Mouse (Mus musculus) left cerebral cortex, postnatal 14 days (tissue): ENCODE measurements at regions not wholly inside any gene's neighbourhood (a gene's known extent, or its start where the extent isn't known, plus 50 kb on each side); places are given as distances from the start of the nearest gene placed in this dataset.

Source experiments
- DNase-seq, 2 experiments: peaks; one replicate each; pipeline ENCODE4 v3.0.0; 2021 to 2022; ENCODE audit warnings: low spot score in 2 of 2, mixed read lengths in 1 of 2
- intact Hi-C: fragments of 180-260 bp; cut with DNase I; formaldehyde crosslinking; loops from one replicate; pipeline ENCODE4 v1.15.1; 2025

DNA sequence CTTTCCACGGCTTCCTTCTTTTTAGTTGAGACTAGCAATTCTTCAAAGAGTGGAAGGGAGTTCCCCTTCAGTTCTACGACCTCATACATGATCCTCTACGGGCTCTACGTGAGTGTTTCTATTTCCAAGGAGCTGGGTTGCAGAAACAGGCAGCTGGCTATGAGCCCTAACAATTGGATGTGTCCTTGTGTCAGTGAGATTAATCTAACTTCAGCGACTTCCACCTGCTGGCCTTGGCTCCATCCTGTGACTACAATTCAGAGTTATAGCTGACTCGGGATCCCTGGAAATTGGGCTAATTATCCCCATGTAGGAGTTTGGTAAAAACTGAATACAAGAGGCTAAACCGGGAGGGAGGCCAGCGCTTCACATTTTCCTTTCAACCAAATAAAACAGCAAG is 122.8 kb downstream of the Cd83 start:
- DNase-seq: no peak
- intact Hi-C loops: no loop called here

DNA sequence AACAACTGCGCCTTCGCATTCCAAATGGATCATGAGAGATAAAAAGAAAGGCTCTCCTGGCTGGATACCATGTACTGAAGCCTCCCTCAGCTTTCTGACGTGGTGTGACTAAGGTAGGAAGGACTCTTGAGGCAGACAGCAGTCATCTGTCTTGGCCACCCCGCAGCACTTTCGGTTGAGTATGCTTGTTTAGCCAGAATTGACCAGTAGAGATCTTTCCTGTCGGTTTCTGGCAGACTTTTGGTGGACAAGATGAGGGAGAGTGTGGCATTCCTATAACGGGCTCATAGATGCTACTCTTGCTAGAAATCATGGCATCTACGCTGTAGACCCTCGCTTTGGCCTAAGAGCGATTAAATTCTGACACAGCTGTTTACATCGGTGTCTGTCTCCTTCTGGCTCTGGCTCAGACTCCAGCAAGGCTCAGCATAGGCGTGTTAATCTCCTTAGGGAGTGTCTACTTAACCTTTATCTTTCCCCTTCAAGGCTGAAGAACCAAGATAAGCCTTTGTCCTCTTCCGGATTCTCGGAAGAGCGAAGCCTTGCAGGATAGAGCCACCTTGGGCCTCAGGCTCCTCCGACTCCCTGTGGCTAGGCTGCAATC is 123.6 kb downstream of the Cd83 start:
- DNase-seq: no peak
- intact Hi-C loops: no loop called here

DNA sequence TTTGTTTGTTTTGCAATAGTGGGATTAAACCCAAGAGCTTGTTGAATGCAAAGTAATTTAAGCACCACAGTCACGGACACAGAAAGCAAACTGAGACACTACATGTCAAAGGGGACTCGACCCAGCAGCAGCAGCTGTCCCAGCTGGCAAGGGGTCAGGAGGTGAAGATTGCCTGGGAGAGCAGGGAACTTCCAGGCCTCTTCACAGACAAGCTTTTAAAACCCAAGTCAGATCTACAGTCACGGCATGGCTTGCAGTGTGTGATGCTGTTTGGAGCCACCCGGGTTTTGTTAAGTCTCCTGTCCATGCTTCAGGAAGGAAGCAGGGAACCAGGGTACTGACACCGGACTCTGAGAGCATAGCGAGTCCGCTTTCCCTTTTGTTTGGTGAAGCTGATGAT is 125.4 kb downstream of the Cd83 start:
- intact Hi-C loops: no loop called here
- no peak for DNase-seq

DNA sequence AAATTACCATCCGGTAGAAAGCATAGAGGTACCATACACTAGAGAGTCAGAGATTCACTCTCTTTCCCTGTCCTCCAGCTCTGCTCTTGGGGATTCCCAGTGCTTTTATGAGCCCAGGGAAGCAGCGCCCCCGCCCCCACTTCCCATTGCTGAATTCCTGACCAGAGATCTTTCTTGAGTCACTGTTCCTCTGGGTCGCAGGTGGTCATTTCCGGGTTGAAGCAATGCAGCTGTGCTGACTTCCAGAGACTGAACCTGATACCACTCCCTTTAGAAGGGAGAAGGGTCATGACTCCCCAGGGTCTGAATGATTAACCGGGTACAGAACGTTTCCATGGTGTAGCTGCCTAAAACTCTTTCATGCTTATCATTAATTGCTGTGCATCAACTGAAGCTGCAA is 128.9 kb downstream of the Cd83 start:
- DNase-seq: no peak
- intact Hi-C loops: no loop called here

DNA sequence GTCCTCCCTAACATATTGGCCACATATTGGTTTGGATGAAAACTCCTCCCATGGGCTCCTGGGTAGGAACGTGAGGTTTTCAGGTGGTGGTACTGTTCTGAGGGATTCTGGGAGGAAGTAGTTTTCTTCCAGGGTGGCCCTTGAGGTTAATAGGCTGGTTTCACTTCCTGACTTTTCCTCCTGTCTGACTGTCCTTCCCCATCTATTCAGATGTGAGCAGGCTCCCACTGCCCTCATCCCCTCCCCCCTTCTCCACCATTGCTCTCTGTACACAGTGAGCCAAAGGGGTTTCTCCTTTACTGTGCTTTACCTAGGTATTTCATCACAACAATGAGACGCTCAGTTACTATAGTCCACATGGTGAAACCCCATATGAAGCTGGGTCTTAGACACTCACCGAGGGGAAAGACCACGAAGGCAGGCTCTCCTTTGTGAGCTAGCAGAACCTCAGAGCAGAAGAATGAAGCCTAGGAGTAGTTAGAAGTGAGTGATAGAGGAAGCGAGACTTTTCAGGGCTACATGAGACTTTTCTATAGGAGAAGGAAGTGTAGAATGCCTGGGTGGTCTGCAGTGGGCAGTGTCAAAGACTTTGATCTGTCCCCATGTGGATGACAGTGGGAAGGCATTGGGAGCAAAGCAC is 135.3 kb downstream of the Cd83 start:
- intact Hi-C loops: no loop called here

DNA sequence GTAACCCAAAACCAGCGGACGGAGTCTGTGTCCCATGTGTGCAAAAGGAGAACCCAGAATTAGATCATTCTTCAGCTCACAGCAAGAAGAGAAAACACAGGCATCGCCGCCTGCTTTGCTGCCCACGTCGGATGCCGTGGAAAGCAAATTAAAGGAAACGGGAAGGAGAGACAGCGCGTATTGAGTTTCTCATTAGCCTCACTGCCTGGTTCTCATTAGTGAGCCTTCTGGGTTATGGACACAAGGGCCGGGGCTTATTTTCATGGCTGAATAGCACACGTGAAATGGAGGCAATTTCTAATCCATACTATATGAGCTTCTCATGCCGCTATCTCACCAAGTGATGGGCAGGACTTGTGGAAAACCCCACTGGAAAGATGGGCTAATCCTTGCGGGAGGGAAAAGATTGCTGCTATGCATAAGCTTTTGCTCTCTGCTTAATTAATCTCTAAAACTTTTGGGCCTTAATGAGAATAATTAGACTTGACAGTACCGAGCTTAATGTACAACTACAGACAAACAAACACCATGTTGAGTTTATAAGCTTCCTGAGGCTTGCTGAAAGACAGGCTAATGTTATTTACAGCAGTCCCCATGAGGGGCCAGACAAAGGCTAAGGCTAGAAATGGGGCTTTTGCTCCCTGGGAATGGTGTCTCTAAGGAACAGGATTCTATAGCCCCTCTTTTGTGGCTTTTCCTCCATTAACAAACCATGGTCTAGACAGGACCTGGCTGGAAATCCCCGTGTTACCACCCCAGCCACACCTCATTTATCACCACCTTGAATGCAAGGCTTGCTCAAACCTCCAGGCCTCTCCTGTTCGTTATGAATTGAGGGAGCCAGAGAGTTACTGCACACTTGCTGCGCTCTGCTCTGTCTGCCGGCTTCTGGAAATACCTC is 145.8 kb downstream of the Cd83 start:
- intact Hi-C loops: no loop called here
- DNase-seq: no peak

More for the DNA sequence above, 135.3 kb downstream of the Cd83 start:
- DNase-seq: no peak

DNA sequence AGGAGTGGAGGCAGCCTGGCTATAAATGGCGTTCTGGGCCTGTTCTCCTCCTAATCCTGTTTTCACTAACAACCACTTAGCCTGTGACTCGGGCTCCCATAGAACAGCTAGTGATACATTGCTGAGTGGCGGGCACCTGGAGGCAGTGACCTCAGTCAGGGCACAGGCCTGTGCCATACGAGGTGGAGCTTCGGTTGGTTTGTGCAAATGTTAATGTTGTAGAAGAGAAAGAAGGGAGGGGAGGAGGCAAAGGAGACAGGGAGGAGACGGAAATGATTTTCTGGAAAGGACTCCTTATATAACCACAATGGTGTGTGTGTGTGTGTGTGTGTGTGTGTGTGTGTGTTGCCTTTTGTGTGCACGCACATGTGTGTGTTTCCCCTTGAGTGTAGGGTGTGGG is 148.4 kb downstream of the Cd83 start:
- DNase-seq: no peak
- intact Hi-C loops: no loop called here

DNA sequence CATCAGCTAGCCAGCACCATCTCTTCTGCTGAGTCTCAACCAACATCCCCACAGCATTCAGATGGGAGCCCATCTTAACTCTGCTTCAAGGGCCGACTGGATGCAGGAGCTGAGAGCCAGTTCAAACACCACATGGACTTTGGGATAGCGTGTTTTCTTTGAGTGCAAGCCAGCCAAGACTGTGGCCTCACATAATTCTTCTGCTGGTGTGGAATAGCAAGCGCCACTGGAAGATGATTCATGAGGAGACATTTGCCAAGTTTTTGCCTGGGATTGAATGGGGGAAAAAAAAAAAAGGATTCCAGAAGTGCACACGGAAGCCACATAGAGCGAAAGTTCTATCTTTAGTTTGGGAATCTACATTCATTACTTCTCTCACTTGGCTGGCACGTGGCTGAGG is 150.7 kb downstream of the Cd83 start:
- intact Hi-C loops: no loop called here
- DNase-seq: peak in 1 of 2 experiments; percentile 12

DNA sequence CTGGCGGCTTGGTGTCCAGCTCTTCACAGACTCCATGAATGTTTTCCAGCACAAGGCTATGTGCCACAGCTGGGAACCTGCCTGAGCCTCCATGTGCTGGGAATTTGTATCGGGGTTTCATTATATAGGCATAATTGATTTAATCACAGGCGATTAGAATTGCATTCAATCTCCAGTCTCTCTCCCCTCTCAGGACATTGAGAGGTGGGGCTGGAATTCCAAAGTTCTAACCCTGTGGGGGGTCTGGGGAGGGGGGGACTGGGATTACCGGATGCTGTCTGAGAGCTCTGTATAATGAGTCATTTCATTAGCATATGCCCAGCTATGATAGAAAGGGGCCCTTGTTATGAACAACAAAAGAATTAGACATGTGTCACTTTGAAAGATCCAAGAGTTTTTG is 151.9 kb downstream of the Cd83 start:
- intact Hi-C loops: no loop called here
- DNase-seq: no peak

DNA sequence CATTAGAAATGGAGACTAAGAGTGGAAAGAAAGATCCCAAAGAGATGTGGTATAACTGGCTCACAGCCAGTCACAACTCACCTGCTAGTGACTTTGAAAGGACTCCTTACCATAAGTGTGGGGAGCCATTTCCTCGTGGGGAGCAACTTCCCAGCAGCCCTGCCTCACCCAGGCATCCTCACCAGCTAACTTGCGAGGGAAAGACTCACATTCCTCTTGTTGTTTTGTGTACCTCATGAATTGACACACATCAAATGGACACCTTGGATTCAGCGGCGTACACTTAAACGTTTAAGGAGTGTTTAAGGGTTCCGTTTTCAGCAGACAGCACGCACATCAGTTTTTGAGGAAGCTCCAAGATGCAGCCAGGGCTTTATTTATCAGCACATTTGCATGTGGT is 154.0 kb downstream of the Cd83 start:
- intact Hi-C loops: no loop called here
- no peak for DNase-seq

DNA sequence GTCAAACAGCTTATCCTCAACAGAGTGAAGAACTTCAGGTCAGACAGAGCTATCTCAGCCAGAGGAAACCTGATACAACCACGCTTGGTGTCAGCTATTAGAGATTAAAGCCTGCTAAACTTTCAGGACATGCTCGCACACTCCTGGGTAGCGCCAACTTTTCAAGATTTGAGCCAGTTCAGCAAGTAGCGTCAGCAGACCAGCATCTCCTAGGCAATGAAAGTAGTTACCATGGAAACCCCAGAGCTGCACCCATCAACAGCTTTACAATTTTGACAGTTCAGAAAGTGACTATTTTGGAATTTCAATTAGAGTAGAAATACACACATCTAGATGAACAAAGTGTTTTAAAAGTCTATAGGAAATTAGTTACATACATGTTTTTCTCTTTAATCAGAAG is 154.8 kb downstream of the Cd83 start:
- intact Hi-C loops: no loop called here
- peak; percentile 33 to 35 for DNase-seq

DNA sequence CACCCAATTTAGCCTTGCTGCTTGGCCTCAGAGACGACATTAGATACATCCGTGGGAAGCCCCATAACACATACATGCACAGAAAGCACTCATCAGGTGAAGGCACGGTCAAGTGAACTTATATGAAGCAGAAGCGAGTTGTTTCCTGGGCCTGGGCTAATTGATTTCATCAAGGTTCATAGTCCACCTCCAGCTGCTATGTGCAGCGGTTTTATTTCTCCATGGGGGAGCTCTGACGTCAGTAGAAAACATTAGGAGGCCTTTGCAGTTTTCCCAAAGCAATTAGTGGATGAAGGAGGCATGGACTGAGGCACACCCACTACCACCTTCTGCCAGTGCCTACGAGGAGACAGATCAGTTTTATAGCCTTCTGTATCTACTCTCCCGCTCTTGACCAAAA is 157.2 kb downstream of the Cd83 start:
- intact Hi-C loops: no loop called here
- no peak for DNase-seq

DNA sequence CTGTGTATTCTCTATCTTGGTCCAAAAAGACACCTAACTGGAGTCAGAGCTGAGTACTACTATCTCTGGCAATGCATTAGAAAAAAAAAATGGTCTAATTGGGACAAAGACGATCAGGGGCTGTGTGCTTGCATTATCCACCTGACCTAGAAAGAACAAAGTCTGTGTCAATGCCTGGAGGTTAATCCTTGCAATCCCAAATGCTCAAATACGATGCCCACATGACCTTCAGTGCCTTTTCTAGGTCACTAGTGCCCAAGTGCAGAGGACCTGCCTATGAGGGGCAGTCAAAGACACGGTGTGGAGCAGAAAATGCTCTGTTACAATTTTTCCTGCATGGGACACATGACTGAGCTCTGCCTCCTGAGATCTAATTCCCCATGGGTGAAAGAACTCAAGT is 164.0 kb downstream of the Cd83 start:
- DNase-seq: no peak
- intact Hi-C loops: no loop called here

DNA sequence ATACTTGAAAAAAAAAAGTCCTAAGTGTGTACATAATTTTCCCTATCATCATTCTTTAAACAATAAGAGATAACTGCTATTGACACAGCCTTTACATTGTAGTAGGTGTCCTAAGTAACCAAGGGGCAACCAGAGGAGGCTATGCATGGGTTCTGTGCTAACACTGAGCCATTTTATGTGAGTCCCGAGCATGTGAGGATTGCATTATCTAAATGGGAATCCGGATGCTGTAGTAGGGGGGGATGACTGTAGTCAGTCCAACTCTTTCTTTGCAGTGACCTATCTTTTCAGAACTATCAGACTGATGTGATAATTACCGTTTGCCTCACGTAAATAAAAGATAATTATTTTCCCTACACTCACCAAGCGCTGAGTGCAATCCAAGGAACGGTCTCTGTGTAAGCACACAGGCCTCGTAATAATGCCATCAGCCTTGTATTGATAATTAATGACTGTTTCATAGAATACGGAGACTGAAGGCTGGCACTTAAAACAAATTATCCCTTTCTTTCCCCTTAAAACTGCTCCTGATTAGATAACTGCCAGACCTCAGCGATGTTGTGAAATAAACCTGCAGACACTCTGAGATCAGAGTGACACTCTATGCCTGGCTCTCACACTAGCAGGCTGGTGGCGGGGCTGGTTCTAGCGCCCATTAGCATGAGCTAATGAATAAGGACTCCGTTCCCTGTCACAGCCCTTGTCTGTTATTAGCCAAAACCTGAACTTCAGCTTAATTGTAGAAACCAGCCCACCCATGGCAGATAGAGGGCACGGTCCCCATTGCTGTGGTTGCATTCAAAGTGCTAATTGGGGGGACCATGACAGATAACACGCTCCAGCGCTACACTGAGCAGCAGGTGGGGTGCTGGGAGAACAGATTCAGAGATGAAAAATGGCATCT is 165.4 kb downstream of the Cd83 start:
- no peak for DNase-seq
- intact Hi-C loops: no loop called here

DNA sequence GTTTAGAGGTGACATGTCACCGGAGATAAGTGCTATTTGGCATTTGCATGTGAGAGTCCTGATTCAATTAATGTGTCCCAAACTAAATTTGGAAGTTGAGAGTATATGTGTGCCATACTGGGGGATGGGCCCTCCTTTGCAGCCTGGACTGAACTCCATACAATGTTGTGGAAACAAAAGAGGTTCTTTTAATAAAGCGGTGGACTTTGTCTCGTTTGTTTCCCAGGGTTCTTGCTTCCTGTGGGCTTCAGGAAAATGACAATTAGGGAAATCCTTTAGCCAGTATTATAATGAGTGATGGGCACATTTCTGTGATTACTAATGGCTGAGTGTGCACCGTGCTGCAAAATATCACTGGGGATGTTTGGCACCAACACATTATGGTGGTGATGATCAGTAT is 167.9 kb downstream of the Cd83 start:
- DNase-seq: no peak
- intact Hi-C loops: no loop called here

DNA sequence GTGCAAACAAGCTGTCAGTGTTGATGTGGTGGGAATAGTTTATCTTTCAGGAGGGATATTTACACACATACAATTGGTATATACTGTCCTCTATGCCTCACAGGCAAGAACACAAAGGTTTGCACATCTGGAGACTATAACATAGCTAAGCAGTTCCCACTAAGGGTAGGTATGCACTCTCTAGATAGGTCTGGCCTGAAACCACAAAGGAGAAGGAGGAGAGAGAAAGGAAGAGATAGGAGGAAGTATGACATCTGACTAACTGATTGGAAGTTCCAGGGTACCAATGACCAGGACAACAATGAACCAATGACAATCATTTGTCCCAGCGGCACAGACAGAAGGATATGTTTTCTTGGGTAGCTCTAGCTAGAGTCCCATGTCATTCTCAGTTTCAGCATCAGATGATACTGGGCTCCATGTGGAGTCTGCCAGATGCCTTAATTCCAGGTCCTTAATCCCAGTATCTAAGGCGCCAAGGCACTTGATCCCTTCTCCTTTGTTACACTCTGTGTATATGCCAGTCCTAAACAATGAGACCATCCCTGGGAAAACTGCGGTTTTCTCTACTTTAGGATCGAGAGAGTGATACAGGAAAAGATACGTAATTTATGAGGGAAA is 168.5 kb downstream of the Cd83 start:
- DNase-seq: no peak
- intact Hi-C loops: no loop called here

DNA sequence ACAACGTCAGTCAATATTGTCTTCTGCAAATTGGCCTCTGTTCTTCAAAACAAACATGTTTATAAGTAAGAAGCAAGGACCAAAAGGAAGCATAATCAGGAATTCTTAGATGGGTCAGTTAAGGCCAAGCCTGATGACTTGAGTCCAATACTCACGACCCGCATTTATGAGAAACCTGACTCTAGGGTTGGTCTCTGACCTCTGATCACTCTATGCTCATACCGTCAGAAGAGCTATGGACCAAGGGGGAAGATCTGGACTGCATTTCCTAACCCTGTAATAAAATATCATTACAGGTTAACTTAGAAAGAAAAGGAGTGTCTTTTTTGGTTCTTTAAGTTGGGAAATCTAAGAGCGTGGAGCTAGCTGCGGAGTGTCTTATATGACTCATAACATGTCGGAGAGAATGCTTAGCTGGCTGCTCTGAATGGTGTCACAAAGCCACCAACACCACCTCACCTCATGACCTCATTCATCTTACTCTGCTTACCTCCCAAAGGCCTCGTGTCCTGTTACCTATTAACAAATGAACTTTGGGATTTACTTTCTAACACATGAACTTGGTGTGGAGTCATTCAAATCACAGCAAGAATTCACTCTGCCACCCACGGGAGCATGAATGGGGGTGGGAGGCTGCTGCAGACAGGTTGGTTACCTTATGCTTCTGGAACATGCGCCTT is 170.3 kb downstream of the Cd83 start:
- intact Hi-C loops: no loop called here
- no peak for DNase-seq

DNA sequence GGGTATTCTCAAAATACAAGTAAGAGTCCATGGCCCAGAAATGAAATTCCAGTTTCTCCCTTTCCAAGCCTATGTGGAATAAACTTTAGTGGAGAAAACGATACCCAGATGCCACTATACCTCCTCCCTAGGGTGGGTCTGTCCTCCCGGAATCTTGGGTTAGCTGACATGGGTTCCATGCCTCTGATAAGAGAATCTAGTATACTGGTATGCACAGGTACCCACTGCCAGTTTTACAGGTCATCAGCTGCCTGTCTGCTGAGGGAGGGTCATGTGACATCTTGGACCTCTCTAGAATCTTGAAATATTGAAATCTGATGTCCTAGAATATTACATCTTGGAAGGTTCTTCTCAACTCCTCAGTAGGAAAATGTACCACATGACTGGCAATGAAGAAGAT is 172.5 kb downstream of the Cd83 start:
- intact Hi-C loops: no loop called here

DNA sequence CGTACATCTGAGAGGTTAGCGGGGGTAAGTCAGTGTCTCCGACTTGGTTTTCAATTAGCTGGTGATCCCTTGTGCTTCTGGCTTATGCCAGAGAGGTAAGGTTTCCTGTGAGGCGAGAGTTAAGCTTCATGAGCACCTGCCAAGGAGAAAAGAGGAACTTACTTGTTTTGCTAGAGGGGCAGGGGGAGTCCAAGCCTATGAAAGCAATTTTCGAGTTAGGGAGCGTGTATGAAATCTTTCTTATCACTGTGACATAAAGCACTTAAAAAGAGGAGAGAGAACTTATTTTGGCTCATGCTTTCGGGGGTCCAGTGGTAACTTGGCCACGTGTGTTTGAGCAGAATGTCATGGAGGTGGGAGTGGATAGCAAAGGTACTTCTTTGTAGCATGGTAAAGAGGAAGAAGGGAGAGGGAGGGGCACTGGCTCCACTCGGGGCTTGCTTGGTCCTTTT is 174.6 kb downstream of the Cd83 start:
- intact Hi-C loops: no loop called here
- DNase-seq: no peak

More for the DNA sequence above, 172.5 kb downstream of the Cd83 start:
- DNase-seq: no peak
